Mouse (Mus musculus) urinary bladder, postnatal 14 days (tissue): ENCODE measurements around the gene Lrrc36.

Experiments
- DNase-seq: peaks from one replicate; pipeline ENCODE4 v3.0.0; 2021; ENCODE audit warnings: low spot score

Lrrc36 gene

GRCm38 (mm10) chr8:105413391-105413790, at the start of gene Lrrc36, which contains the start of gene Kctd19:
Lrrc36 (plus strand) TSS chr8:105413571.
Kctd19 (minus strand) TSS chr8:105413502.
- peak; percentile 62 for DNase-seq

- DNase-seq, result no peak
These were observed 46.3 kb upstream of the Lrrc36 start for GRCm38 (mm10) chr8:105367107-105367506.

DNA sequence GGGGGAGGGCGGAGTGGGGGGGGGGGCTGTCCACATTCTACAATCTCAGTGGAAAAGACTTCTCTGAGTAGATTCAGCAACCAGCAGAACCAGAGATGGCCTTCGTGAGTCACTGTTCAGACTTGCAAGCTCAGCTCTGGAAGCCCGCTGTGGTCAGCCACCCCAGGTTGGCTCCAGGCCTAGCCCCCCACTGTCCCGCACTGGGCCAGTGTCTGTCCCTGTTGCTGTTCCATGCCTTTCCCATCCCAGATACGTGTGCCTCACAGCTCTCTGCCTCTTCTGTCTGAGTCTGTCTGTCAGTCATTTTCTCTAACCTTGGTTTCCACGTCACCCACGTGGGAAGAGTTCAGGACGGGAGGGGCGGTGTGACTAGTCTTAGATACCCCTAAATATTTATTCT, 40.9 kb upstream of the Lrrc36 start:
- DNase-seq, result no peak

DNA sequence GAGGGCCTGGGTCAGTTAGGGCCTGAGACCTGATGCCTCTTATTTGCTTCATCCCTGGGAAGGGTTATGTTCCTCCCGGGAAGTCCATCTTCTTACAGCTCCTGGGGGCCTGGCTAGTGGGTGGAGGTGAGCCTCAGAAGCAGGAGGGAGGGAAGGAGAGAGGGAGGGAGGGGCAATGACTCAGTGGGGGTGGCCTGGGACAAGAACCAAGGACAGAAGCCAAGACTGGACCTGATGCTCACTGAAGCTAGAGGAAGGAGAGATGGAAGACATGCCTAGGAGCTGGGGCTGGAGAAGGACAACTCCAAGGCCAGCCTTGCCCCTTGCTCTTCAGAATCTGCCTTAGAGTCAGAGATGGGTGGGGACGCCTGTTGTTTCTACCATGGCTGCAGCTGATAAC, 40.3 kb upstream of the Lrrc36 start, which contains the start of gene Plekhg4:
TSS of gene Plekhg4 (plus strand) at position 243 of the 400 bp plus-strand sequence.
- no peak for DNase-seq

DNA sequence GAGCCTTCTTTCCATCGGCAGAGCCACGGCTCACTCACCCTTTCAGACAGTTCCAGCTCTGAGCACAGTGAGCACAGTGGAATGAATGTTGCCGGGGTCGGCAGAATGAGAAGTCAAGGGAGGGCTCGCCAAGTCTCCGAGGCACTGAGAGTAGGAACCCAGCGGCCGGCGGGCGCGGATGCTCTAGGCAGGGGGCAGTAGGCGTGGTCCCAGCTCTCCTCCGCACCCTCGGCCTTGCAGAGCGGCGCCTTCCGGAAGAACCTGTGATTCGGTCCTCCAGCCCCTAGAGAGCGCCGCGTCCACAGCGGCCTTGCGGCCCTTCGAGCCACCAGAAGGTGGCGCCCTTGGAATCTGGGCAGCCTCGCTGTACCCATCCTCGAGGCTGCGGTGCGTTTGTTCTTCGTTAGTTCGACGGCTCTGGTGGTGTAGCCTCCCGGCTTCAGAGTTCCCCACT, 38.8 kb upstream of the Lrrc36 start:
- no peak for DNase-seq

DNA sequence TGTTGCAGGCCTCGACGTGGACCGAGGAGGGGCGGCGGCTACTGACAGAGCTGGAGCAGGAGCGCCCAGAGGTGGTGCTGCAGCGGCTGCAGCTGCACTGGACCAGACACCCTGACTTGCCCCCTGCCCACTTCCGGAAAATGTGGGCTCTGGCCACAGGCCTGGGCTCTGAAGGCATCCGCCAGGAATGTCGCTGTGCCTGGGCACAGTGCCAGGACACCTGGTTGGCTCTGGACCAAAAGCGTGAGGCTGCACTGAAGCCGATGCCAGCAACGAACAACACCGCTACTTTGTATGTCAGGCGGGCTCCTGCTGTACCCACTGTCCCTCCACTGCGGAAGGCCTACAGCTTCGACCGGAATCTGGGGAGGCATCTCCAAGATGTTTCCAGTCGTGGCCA, 34.7 kb upstream of the Lrrc36 start:
- peak; percentile 81 for DNase-seq

- no peak for DNase-seq
These were observed 33.1 kb upstream of the Lrrc36 start for GRCm38 (mm10) chr8:105380308-105380707.

DNA sequence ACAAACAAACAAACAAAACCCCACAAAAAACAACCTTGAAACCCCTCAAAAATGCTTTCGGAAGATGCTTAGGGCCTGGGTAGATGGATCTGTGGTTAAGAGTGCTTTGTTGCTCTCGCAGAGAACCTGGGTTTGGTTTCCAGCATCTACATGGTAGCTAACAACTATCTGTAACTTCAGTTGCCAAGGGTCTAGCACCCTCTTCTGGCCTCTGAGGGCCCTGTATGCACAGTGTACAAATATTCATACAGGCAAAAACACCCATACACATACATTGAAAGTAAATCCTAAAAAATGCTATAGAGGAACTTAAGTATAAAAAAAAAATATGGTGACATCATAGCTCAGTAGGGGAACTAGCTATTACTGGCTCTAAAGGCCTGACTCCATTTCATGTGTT, 29.3 kb upstream of the Lrrc36 start:
- no peak for DNase-seq

DNA sequence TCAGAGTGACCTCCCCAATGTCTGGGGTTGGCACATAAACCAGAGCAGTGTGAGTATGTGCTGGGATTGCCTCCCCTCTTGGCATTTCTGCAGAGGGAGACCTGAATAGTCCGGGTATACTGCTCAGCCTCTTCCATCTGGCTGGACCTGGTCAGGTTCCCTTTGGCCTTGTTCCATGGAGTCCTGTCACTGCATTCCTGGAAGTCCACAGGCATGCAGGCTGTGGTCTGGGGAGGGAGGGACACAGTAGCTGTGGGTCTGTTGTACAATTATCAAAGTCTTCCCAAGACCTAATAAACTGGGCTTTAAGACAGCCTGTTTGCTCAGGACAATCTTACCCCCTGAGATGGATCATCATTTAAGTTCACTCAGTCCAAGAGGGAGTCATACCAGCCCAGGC, 26.2 kb upstream of the Lrrc36 start:
- no peak for DNase-seq

DNA sequence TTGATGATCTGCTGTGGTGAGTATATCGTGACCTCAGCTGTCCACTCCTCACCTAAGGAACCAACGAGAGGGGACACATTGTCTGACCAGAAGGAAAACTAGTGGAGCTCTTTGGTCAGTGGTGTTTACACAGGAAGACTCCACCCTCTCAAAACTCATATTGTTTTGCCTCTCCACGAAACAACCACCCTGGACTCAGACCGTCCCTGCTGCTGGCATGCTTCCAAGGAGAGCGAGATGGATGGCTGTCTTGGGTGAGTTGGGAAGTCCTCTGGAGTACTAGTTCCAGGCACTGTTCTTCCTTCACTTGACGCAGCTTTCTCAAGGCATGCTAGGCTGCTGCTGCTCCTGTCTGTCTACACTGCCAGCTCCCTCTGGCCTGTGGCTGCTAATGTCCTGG, 24.3 kb upstream of the Lrrc36 start:
- no peak for DNase-seq

- DNase-seq, result no peak
These were observed 20.1 kb upstream of the Lrrc36 start for GRCm38 (mm10) chr8:105393089-105393787.

GRCm38 (mm10) chr8:105393915-105394314, 19.5 kb upstream of the Lrrc36 start:
- DNase-seq, result no peak

GRCm38 (mm10) chr8:105397747-105398146, 15.6 kb upstream of the Lrrc36 start:
- DNase-seq, result peak; percentile 57

- no peak for DNase-seq
These were observed 13.4 kb upstream of the Lrrc36 start for GRCm38 (mm10) chr8:105400016-105400415.

DNA sequence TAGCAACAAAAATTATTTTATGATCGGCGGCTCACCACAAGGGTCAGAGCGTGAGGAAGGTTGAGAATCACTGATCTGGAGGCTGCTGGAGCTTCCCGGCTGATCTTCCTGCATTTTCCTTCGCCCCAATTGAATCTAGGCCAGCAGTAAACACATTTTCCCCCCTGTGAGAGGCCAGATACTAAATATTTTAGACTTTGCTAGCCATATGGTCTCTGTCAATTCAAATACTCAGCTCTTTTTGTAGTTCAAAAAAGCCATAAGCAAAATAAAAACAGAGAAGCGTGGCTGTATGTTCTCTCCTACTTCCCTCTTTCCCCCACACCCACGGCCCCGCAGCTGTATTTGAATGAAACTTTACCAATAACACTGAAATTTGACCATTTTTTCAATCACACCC, 9.9 kb upstream of the Lrrc36 start:
- DNase-seq, result no peak

- no peak for DNase-seq
These were observed 8.9 kb upstream of the Lrrc36 start for GRCm38 (mm10) chr8:105404496-105404895.

DNA sequence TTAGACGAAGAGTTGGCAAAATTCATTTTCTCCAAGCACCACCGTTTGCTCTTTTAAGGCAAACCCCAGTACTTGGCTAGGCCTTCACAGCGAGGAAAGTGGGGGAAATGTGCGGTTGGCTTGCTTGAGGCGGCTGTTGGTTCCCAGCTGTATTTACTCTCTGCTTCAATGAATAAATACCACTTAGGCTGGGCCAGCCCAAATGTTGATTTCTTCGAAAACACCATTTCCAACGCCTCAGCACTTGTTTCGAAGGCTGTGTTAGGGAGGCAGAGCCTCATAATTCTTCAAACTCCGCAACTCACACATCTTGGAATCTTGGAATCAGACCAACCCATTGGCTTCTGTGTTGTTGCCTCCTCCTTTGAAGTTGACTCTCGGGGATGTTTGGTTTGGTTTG, 7.0 kb upstream of the Lrrc36 start:
- no peak for DNase-seq

GRCm38 (mm10) chr8:105408331-105408730, 5.0 kb upstream of the Lrrc36 start:
- no peak for DNase-seq

DNA sequence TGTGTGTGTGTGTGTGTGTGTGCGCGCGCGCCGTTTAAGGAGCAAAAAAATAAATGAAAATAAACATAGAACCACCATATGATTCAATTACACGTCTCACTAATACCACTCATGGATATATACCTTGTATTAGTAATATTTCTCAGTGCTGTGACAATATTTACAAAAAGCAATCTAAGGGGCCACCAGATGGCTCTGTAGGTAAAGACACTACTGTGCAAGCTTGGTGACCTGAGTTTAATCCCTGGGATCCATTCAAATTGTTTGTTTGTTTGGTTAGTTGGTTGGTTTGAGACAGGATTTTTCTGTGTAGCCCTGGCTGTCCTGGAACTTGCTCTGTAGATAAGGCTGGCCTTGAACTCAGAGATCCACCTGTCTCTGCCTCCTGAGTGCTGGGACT, 3.4 kb upstream of the Lrrc36 start:
- DNase-seq, result no peak

DNA sequence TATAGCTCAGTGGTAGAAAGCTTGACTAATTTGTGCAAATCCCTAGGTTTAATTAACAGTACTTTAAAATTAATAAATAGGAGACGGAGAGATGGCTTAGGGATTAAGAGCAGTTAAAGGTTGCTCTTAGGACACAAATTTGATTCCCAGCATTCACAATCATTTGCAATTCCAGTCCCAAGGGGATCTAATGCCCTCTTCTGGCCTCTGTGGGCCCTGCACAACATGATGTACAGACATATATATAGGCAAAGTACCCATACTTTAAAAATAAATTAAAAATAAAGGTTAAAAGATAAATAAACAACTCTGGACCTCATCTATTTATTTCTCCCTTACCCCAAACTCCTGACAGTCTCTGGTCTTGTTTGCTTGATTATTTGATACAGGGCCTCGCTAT, 5.6 kb downstream of the Lrrc36 start:
- DNase-seq, result no peak

- no peak for DNase-seq
These were observed 6.4 kb downstream of the Lrrc36 start for GRCm38 (mm10) chr8:105419800-105420199.

- DNase-seq, result no peak
These were observed 8.6 kb downstream of the Lrrc36 start for GRCm38 (mm10) chr8:105422006-105422405.

GRCm38 (mm10) chr8:105426878-105427277, 13.5 kb downstream of the Lrrc36 start:
- DNase-seq, result no peak
